Mouse (Mus musculus) cerebellum, adult 2 months (tissue): ENCODE data around the gene Taf8.

Source experiments
- CTCF ChIP-seq: fragments of 200-500 bp; IDR thresholded peaks from 2 replicates; pipeline ENCODE4 v1.5.1; 2011; ENCODE audit warnings: low read depth, mild to moderate bottlenecking, control low read depth, low read length, moderate library complexity, borderline replicate concordance; ENCODE audit not compliant: insufficient read depth
- POLR2A ChIP-seq: fragments of 200-500 bp; IDR thresholded peaks from 2 replicates; pipeline ENCODE4 v1.6.1; 2011; ENCODE audit warnings: low read length, control low read depth, borderline replicate concordance; ENCODE audit not compliant: insufficient read depth

DNA sequence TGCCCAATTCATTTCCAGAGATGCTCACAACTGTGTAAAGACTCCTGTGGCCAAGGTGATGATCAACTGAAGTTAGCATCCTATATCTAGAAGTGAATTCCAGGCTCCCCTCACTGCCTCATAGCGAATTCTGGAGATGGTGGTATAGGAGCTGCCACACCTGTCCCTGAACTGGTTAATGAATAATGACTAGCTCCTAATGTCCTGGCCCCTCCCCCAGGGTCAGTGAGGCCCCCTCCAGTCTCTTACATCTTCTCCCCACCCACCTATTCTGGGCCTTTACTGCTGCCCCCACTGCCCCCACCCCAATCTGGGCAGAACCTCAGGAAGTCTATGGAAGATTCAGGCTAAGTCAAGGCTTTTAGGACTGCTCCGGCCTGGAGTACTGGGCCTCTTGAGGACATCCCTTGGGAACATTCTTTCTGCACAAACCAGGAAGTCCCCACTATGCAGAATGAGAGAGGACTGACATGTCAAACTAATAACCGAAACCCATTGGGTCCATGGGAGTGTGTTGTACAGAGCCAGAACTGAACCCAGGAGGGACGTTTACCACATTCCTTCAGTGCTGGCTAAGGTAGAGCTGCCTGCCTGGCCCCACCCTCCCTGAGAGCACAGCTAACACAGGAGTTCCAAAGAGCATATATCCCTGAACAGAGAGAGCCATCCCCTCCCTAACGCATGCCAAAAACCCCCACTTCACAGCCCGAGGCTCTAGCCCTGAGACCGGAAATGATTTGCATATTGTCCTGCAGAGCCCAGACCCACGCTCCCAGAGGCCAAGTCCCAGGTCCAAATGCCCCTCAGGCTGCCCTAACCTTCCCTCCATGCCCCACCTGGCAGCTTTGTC, 53.3 kb downstream of the Taf8 start:
- TF ChIP-seq CTCF (no peak), POLR2A (no peak)
